Mouse (Mus musculus) cortical plate, adult 2 months (tissue): ENCODE results near the gene Dnah6.

Source experiments
- CTCF ChIP-seq: fragments of 200-500 bp; IDR thresholded peaks from 2 replicates; pipeline ENCODE4 v1.5.1; 2011; ENCODE audit warnings: mild to moderate bottlenecking, control low read depth, low read length; ENCODE audit not compliant: insufficient read depth; ENCODE audit errors: extremely low read depth
- POLR2A ChIP-seq: fragments of 200-500 bp; IDR thresholded peaks from 2 replicates; pipeline ENCODE4 v1.6.1; 2011; ENCODE audit warnings: mild to moderate bottlenecking, low read length, control low read depth; ENCODE audit not compliant: insufficient read depth; ENCODE audit errors: extremely low read depth

GRCm38 (mm10) chr6:73252396-73252795 is 30.9 kb upstream of the Dnah6 start:
- TF ChIP-seq POLR2A (no peak), CTCF (no peak)
